Comparison of ENCODE assay signal across 41 mouse cellular contexts in the genomic region with DNA sequence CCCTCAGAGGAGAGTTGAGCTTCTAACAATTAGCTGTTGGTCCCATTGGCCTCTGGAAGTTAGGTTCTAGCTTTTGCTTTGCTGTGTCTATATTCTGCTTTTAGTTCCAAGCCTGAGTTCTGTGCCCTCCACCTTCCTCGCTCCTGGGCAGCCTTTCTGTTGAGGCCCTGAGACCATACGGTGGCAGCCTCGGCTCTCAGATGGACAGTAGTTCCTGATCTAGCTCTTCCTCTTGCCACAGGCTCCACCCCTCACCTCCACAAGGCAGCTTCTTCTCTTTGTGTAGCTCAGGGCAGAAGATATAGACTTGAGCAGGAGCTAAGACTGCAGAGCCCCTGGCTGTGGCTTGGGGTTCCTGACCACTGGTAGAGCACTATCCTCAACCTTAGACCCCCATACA. TPM values are rescaled to one million over a fixed set of nuclear protein-coding genes. Genes with fewer than 3 reads are reported as not detected.
DNase-seq lines count a peak whose midpoint lies in the region; ATAC-seq and TF ChIP-seq lines count a peak whose summit lies in the region.
"Had no signal": no experiment of that assay in that cellular context is flagged by ENCODE, and none has a peak within 500 bp of the region (broad histone marks: within the 10 kb centered on the region; RNA-seq: fewer than 3 reads in every experiment).

No protein-coding gene starts in this region.

- no peak overlapping the region for H3K4me3 ChIP-seq in liver, postnatal 0 days (ENCODE audit: low read depth, low read length)
- no peak overlapping the region for H3K4me3 ChIP-seq in liver, embryonic 12.5 days
- H3K4me3 ChIP-seq: erythroblast, embryonic 14.5 days; hindbrain, embryonic 10.5 days; hindbrain, embryonic 15.5 days; kidney, embryonic 15.5 days; layer of hippocampus, adult 2 months; limb, embryonic 10.5 days; limb, embryonic 15.5 days; midbrain, embryonic 10.5 days; myocyte; neural tube, embryonic 12.5 days had no signal

- H3K36me3 ChIP-seq in liver, postnatal 0 days (replicated peaks; ENCODE audit: insufficient read depth, low read length) = no peaks in the 10 kb centered on the region
- no peaks in the 10 kb centered on the region for H3K36me3 ChIP-seq in liver, embryonic 12.5 days
- H3K36me3 ChIP-seq: G1E; hindbrain, embryonic 10.5 days; hindbrain, embryonic 15.5 days; kidney, embryonic 15.5 days; limb, embryonic 10.5 days; limb, embryonic 15.5 days; midbrain, embryonic 10.5 days; neural tube, embryonic 12.5 days had no signal

- TF ChIP-seq EP300 in liver, postnatal 0 days (IDR thresholded peaks at IDR 0.05; ENCODE audit: low read depth) = no peak

- no peak overlapping the region for H3K27ac ChIP-seq in liver, postnatal 0 days (ENCODE audit: low read depth)
- H3K27ac ChIP-seq in liver, embryonic 12.5 days = no peak overlapping the region
- H3K27ac ChIP-seq: hindbrain, embryonic 10.5 days; hindbrain, embryonic 15.5 days; kidney, embryonic 15.5 days; layer of hippocampus, adult 2 months; limb, embryonic 10.5 days; limb, embryonic 15.5 days; macrophage; midbrain, embryonic 10.5 days; neural tube, embryonic 12.5 days had no signal

- 35% methylated on average over 3 of the region's 3 CpGs for WGBS in liver, postnatal 0 days (ENCODE audit: insufficient replicate concordance)
- 28% methylated on average over 3 of the region's 3 CpGs for WGBS in liver, embryonic 12.5 days (ENCODE audit: insufficient replicate concordance)

- no peaks in the 10 kb centered on the region for H3K4me1 ChIP-seq in liver, postnatal 0 days (ENCODE audit: insufficient read depth)
- no peaks in the 10 kb centered on the region for H3K4me1 ChIP-seq in liver, embryonic 12.5 days
- H3K4me1 ChIP-seq: hindbrain, embryonic 10.5 days; hindbrain, embryonic 15.5 days; kidney, embryonic 15.5 days; limb, embryonic 15.5 days; midbrain, embryonic 10.5 days; neural tube, embryonic 12.5 days had no signal

- TF ChIP-seq CTCF in liver, postnatal 0 days (IDR thresholded peaks at IDR 0.05; ENCODE audit: low read depth) = peak; percentile 24; the same call in 1 of the 2 replicates

- ATAC-seq in liver, postnatal 0 days = no peak
- no peak for ATAC-seq in liver, embryonic 12.5 days
- peak; percentile 66 for ATAC-seq in megakaryocyte progenitor cell, adult 5-6 weeks (replicated peaks; ENCODE audit: poor library complexity)
- ATAC-seq: forebrain, embryonic 16.5 days; inflammation-experienced regulatory T-cells, adult 6 months had no signal

- H3K4me2 ChIP-seq in liver, postnatal 0 days (ENCODE audit: low read depth, low read length) = no peak overlapping the region
- no peak overlapping the region for H3K4me2 ChIP-seq in liver, embryonic 12.5 days
- H3K4me2 ChIP-seq: hindbrain, embryonic 15.5 days; kidney, embryonic 15.5 days; limb, embryonic 15.5 days; neural tube, embryonic 12.5 days had no signal

- DNase-seq in liver, postnatal 0 days = no peak
- DNase-seq in A20 (ENCODE audit: low read depth, low spot score) = peak; percentile 68
- peak; percentile 68 for DNase-seq in MN1 (ENCODE audit: low spot score)
- no peak for DNase-seq in right cerebral cortex, adult 18-20 months
- no peak for DNase-seq in right cerebral cortex, postnatal 10 days (ENCODE audit: low spot score in 2 of 2)
- DNase-seq: adrenal gland, postnatal 14 days; cerebellum, adult 11-12 months; cerebellum, adult 9-11 months; heart, postnatal 14 days; kidney, adult 11 months; kidney, postnatal 36 days; layer of hippocampus, postnatal 36 days; lung, postnatal 10 days; thymus, postnatal 36 days had no signal

- no peaks in the 10 kb centered on the region for H3K27me3 ChIP-seq in liver, postnatal 0 days (ENCODE audit: insufficient read depth, low read length)
- no peaks in the 10 kb centered on the region for H3K27me3 ChIP-seq in liver, embryonic 12.5 days (replicated peaks)
- H3K27me3 ChIP-seq: hindbrain, embryonic 15.5 days; kidney, embryonic 15.5 days; limb, embryonic 15.5 days; neural tube, embryonic 12.5 days had no signal

- no peaks in the 10 kb centered on the region for H3K9me3 ChIP-seq in liver, postnatal 0 days (ENCODE audit: low read length)
- 0 out of 2 replicates have a peak, but pooled peaks cover 3% of the 10 kb centered on the region for H3K9me3 ChIP-seq in liver, embryonic 12.5 days (replicated peaks)
- H3K9me3 ChIP-seq: G1E; hindbrain, embryonic 10.5 days; hindbrain, embryonic 15.5 days; kidney, embryonic 15.5 days; limb, embryonic 10.5 days; limb, embryonic 15.5 days; midbrain, embryonic 10.5 days; neural tube, embryonic 12.5 days had no signal

- H3K9ac ChIP-seq in liver, postnatal 0 days (replicated peaks) = no peak overlapping the region
- no peak overlapping the region for H3K9ac ChIP-seq in liver, embryonic 12.5 days
- H3K9ac ChIP-seq: hindbrain, embryonic 15.5 days; kidney, embryonic 15.5 days; limb, embryonic 15.5 days; neural tube, embryonic 12.5 days had no signal

RNA-seq across cellular contexts. Expression of a gene that starts 18.5 kb away (rescaled TPM):
- polyA plus RNA-seq in liver, postnatal 0 days (2015; fragmentation: Nextera tagmentation; extraction: Ambion mirVana) = not detected in 2 replicates
- polyA plus RNA-seq in liver, embryonic 12.5 days (2016; fragmentation: Nextera tagmentation; extraction: Ambion mirVana) = not detected in 2 replicates
- total RNA-seq in megakaryocyte progenitor cell, adult 5-6 weeks (2015) = not detected in 2 replicates
- total RNA-seq in megakaryocyte progenitor cell, adult 5-6 weeks (2017) = not detected in 2 replicates
- total RNA-seq: adrenal gland, postnatal 14 days; G1E; gastrocnemius, adult 8-10 months; gastrocnemius, postnatal 4 days; heart, postnatal 14 days; layer of hippocampus, adult 2 months; layer of hippocampus, postnatal 36 days; midbrain, postnatal 0 days had no signal
- polyA plus RNA-seq: C2C12; cortical plate, adult 2 months; erythroblast, embryonic 14.5 days; forebrain, embryonic 11.5 days; forebrain, embryonic 16.5 days; G1E; heart, embryonic 14.5 days; hindbrain, embryonic 10.5 days; hindbrain, embryonic 15.5 days; inflammation-experienced regulatory T-cells, adult 6 months; kidney, embryonic 15.5 days; limb, embryonic 10.5 days; limb, embryonic 15.5 days; liver, embryonic 16.5 days; macrophage; midbrain, embryonic 10.5 days; midbrain, postnatal 0 days; myocyte; neural tube, embryonic 12.5 days; small intestine, adult 2 months; stomach, embryonic 16.5 days had no signal

RNA-seq across cellular contexts. Expression of a gene that starts 22.0 kb away (rescaled TPM):
- polyA plus RNA-seq in liver, postnatal 0 days (2015; fragmentation: Nextera tagmentation; extraction: Ambion mirVana) = 24.4 and 26.6 TPM in 2 replicates
- polyA plus RNA-seq in liver, embryonic 12.5 days (2016; fragmentation: Nextera tagmentation; extraction: Ambion mirVana) = 8.5 and 8.7 TPM in 2 replicates
- 0.12 TPM in 1 of 2 replicates, not detected in the other for total RNA-seq in megakaryocyte progenitor cell, adult 5-6 weeks (2015)
- not detected in 2 replicates for total RNA-seq in megakaryocyte progenitor cell, adult 5-6 weeks (2017)
- polyA plus RNA-seq: G1E; inflammation-experienced regulatory T-cells, adult 6 months; macrophage had no signal

RNA-seq across cellular contexts. Expression of a gene that starts 27.6 kb away (rescaled TPM):
- polyA plus RNA-seq in liver, postnatal 0 days (2015; fragmentation: Nextera tagmentation; extraction: Ambion mirVana) = not detected in 2 replicates
- not detected in 2 replicates for polyA plus RNA-seq in liver, embryonic 12.5 days (2016; fragmentation: Nextera tagmentation; extraction: Ambion mirVana)
- total RNA-seq in megakaryocyte progenitor cell, adult 5-6 weeks (2015) = not detected in 2 replicates
- total RNA-seq in megakaryocyte progenitor cell, adult 5-6 weeks (2017) = not detected in 2 replicates
- total RNA-seq: adrenal gland, postnatal 14 days; G1E; gastrocnemius, adult 8-10 months; gastrocnemius, postnatal 4 days; heart, postnatal 14 days; layer of hippocampus, adult 2 months; layer of hippocampus, postnatal 36 days; midbrain, postnatal 0 days had no signal
- polyA plus RNA-seq: C2C12; erythroblast, embryonic 14.5 days; forebrain, embryonic 11.5 days; forebrain, embryonic 16.5 days; G1E; heart, embryonic 14.5 days; hindbrain, embryonic 10.5 days; hindbrain, embryonic 15.5 days; inflammation-experienced regulatory T-cells, adult 6 months; kidney, embryonic 15.5 days; limb, embryonic 10.5 days; limb, embryonic 15.5 days; liver, embryonic 16.5 days; macrophage; midbrain, embryonic 10.5 days; midbrain, postnatal 0 days; myocyte; neural tube, embryonic 12.5 days; small intestine, adult 2 months; stomach, embryonic 16.5 days had no signal

RNA-seq across cellular contexts. Expression of a gene that starts 33.7 kb away (rescaled TPM):
- polyA plus RNA-seq in liver, postnatal 0 days (2015; fragmentation: Nextera tagmentation; extraction: Ambion mirVana) = not detected in 2 replicates
- polyA plus RNA-seq in liver, embryonic 12.5 days (2016; fragmentation: Nextera tagmentation; extraction: Ambion mirVana) = not detected in 2 replicates
- total RNA-seq in megakaryocyte progenitor cell, adult 5-6 weeks (2015) = not detected in 2 replicates
- total RNA-seq in megakaryocyte progenitor cell, adult 5-6 weeks (2017) = not detected in 2 replicates
- total RNA-seq: adrenal gland, postnatal 14 days; G1E; gastrocnemius, adult 8-10 months; gastrocnemius, postnatal 4 days; heart, postnatal 14 days; layer of hippocampus, adult 2 months; layer of hippocampus, postnatal 36 days; midbrain, postnatal 0 days had no signal
- polyA plus RNA-seq: C2C12; cortical plate, adult 2 months; embryonic facial prominence, embryonic 14.5 days; erythroblast, embryonic 14.5 days; forebrain, embryonic 11.5 days; forebrain, embryonic 16.5 days; G1E; heart, embryonic 14.5 days; hindbrain, embryonic 10.5 days; hindbrain, embryonic 15.5 days; inflammation-experienced regulatory T-cells, adult 6 months; kidney, embryonic 15.5 days; limb, embryonic 10.5 days; limb, embryonic 15.5 days; liver, embryonic 16.5 days; macrophage; midbrain, embryonic 10.5 days; midbrain, postnatal 0 days; myocyte; neural tube, embryonic 12.5 days; small intestine, adult 2 months; stomach, embryonic 16.5 days had no signal

RNA-seq across cellular contexts. Expression of a gene that starts 44.6 kb away (rescaled TPM):
- not detected in 2 replicates for polyA plus RNA-seq in liver, postnatal 0 days (2015; fragmentation: Nextera tagmentation; extraction: Ambion mirVana)
- polyA plus RNA-seq in liver, embryonic 12.5 days (2016; fragmentation: Nextera tagmentation; extraction: Ambion mirVana) = not detected in 2 replicates
- total RNA-seq in megakaryocyte progenitor cell, adult 5-6 weeks (2015) = not detected in 2 replicates
- not detected in 2 replicates for total RNA-seq in megakaryocyte progenitor cell, adult 5-6 weeks (2017)
- total RNA-seq: adrenal gland, postnatal 14 days; gastrocnemius, adult 8-10 months; gastrocnemius, postnatal 4 days; heart, postnatal 14 days; layer of hippocampus, adult 2 months; layer of hippocampus, postnatal 36 days; midbrain, postnatal 0 days had no signal
- polyA plus RNA-seq: C2C12; cortical plate, adult 2 months; embryonic facial prominence, embryonic 14.5 days; erythroblast, embryonic 14.5 days; forebrain, embryonic 11.5 days; forebrain, embryonic 16.5 days; G1E; heart, embryonic 14.5 days; hindbrain, embryonic 10.5 days; hindbrain, embryonic 15.5 days; inflammation-experienced regulatory T-cells, adult 6 months; kidney, embryonic 15.5 days; limb, embryonic 10.5 days; limb, embryonic 15.5 days; liver, embryonic 16.5 days; macrophage; midbrain, embryonic 10.5 days; midbrain, postnatal 0 days; myocyte; neural tube, embryonic 12.5 days; small intestine, adult 2 months; stomach, embryonic 16.5 days had no signal

Comparison
In these comparisons a context has a peak if more than half of its experiments do, and no peak if none do; other contexts are left out.
1. DNase-seq: peak in A20 (single experiment) and MN1 (single experiment); none in liver, postnatal 0 days (single experiment), right cerebral cortex, adult 18-20 months (single experiment) and right cerebral cortex, postnatal 10 days (0 of 2).